Mouse (Mus musculus): ENCODE data around the gene Vmn2r3. TPM values are rescaled to one million over a fixed set of nuclear protein-coding genes. Genes with fewer than 3 reads are reported as not detected.
"Not testable (repeated sequence)": the region's sequence is repeated elsewhere in the genome, so short reads cannot be mapped to it uniquely, and the experiment has no call there.

Vmn2r3 gene
- total RNA-seq (2021) = not detected
- long read RNA-seq, experiment 1 = 0 reads
- long read RNA-seq, experiment 2 = 0 reads

GRCm38 (mm10) chr3:64289609-64290008, at the start of gene Vmn2r3:
TSS of gene Vmn2r3 (minus strand) at chr3:64289709.
- DNase-seq = no peak

- no peak for DNase-seq
These were observed 43.0 kb upstream of the Vmn2r3 start for GRCm38 (mm10) chr3:64332548-64332947.

GRCm38 (mm10) chr3:64321824-64322223, 32.3 kb upstream of the Vmn2r3 start:
- no peak for DNase-seq

GRCm38 (mm10) chr3:64306799-64307198, 17.3 kb upstream of the Vmn2r3 start:
- DNase-seq = no peak

GRCm38 (mm10) chr3:64265762-64266112, 23.8 kb downstream of the Vmn2r3 start:
- DNase-seq = no peak

- not testable (repeated sequence) for DNase-seq
These were observed 24.3 kb downstream of the Vmn2r3 start for GRCm38 (mm10) chr3:64265056-64265761.

- DNase-seq = no peak
These were observed 29.9 kb downstream of the Vmn2r3 start for GRCm38 (mm10) chr3:64259582-64259981.

- DNase-seq = no peak
These were observed 37.9 kb downstream of the Vmn2r3 start for GRCm38 (mm10) chr3:64251646-64252045.

GRCm38 (mm10) chr3:64250461-64250860, 39.0 kb downstream of the Vmn2r3 start:
- not testable (repeated sequence) for DNase-seq

GRCm38 (mm10) chr3:64235459-64235858, 54.0 kb downstream of the Vmn2r3 start:
- not testable (repeated sequence) for DNase-seq

- not testable (repeated sequence) for DNase-seq
These were observed 55.9 kb downstream of the Vmn2r3 start for GRCm38 (mm10) chr3:64233655-64234054.

- DNase-seq = no peak
These were observed 62.3 kb downstream of the Vmn2r3 start for GRCm38 (mm10) chr3:64227243-64227642.

Other genes starting within 250 kb of the Vmn2r3 start
- gene Vmn2r1, start 208.2 kb downstream of the Vmn2r3 start, total RNA-seq (2021) = under 1 TPM; 0.10 to 0.33 TPM
- gene Vmn2r2, start 147.8 kb downstream of the Vmn2r3 start, total RNA-seq (2021) = not detected
- not detected for gene Vmn2r4, start 125.7 kb upstream of the Vmn2r3 start, total RNA-seq (2021)
- not detected for gene Vmn2r5, start 220.1 kb upstream of the Vmn2r3 start, total RNA-seq (2021)